Mouse (Mus musculus): ENCODE measurements around the gene Spsb4.

The Spsb4 gene

GRCm38 (mm10) chr9:96978147-96978782, 40.4 kb downstream of the Spsb4 start:
- no peak for DNase-seq

GRCm38 (mm10) chr9:96977287-96978145, 41.1 kb downstream of the Spsb4 start:
- DNase-seq: no peak

GRCm38 (mm10) chr9:96973091-96973490, 45.6 kb downstream of the Spsb4 start:
- DNase-seq: no peak

- no peak for DNase-seq
These were observed 46.8 kb downstream of the Spsb4 start for GRCm38 (mm10) chr9:96971625-96972404.

DNA sequence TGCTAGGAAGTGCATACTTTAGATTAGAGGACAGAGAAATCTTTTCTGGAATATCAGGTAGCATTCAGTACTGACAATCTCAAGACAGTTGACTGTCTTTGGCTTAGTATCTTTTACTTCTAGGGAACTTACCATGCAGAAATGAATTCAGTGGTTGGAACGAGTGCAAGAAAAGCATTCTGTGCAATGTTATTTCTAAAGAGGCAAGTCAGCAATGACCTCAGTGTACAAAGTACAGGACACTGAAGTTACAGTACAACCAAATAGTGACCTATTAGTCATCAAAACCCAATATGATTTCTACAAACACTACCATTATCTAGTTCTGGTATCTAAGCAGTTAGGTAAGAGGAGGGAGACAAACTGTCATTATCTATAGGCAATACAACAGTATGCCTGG, 51.1 kb downstream of the Spsb4 start:
- DNase-seq: no peak

- no peak for DNase-seq
These were observed 52.2 kb downstream of the Spsb4 start for GRCm38 (mm10) chr9:96966465-96966864.

DNA sequence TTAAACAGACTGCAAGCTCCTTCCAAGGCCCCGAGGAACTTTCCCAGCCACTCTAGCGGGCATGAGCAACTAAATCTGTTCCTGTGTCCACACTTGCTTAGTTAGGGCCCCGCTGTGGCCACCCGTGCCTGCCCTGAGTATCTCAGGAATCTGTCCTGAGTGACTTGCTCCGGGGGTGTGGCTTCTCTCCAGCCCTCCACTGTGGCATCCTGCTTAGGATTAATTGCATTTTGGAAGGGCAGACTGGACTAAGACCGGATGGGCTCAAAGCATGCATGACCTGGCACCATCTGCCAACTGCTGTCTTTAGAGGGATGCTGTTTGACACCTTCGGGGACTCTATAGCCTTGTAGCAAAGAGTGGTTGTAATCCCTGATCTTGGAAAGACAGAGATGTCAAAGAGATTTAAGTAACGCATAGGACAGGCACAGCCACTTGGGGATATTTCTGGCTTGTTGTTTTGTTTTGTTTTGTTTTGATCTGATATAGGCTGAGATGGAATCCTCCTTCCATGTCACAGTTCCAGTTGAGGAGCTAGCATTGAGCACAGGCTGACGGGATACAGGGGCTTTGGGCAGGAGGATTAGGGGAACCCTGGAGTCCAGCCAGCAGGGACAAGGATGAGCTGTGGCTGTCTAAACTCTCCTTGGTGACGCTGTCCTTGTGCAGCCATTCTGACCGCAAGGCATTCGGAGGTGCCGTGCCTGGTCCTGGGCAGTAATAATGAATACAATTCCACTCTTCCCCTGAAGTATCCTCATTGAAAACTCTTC, 55.0 kb downstream of the Spsb4 start:
- DNase-seq: no peak

DNA sequence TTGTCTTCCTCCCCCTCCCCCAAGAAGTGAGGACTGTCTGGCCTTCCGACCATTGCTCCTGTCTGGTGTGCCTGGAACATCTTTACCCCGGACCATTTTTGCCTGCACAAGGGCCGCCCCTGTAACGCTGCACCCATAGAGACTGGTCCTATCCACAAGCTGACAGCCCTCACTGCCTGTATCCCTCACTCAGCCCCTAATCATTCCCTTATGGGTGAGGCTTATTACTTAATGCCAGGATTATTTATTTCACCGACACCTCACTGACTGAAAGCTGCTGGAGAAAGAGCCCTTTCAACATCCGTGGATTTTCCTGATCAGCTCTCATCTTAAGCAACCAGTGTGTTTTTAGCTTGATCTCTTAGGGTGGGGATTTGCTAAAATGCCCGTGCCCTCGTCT, 55.9 kb downstream of the Spsb4 start:
- DNase-seq: no peak

GRCm38 (mm10) chr9:96961986-96962701, 56.5 kb downstream of the Spsb4 start:
- DNase-seq: no peak

DNA sequence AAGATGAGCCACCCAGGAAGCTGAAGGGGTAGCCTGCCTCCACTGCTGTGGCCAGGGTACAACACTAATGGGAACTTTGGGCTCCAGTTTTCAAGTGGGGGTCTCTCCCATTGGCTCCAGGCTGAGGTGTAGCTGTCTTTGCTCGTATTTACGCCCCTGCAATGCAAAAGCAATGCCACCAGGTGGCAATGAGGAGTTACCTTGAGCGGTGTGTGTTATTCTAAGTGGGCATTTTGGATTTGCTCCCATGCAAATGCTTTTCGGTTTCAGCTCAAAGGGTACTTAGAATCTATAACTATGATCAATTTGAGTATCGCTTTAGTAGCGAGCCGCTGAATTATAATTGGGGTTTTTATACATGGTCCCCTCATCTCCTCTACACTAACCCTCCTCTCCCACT, 57.6 kb downstream of the Spsb4 start:
- no peak for DNase-seq

DNA sequence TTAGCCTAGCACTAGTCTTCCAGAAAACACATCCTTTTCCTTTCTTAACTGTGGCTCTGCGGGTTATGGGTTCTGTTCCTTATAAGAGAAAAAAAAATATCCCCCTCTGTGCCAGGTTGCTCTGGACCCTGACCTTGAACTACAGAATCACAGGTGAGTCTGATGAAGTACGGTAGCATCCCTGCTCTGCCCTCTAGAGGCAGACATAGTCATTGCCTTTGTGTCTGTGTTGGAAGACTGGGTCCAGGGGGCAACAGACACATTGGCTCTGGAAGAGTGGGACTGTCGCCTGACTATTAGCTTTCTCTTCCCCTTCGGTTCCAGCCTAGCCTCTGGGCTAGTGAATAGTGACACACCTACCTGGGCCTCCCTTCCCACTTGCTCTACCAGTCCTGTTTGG, 58.4 kb downstream of the Spsb4 start:
- DNase-seq: peak in 1 of 2 experiments; percentile 26

GRCm38 (mm10) chr9:96959469-96959868, 59.2 kb downstream of the Spsb4 start:
- no peak for DNase-seq

DNA sequence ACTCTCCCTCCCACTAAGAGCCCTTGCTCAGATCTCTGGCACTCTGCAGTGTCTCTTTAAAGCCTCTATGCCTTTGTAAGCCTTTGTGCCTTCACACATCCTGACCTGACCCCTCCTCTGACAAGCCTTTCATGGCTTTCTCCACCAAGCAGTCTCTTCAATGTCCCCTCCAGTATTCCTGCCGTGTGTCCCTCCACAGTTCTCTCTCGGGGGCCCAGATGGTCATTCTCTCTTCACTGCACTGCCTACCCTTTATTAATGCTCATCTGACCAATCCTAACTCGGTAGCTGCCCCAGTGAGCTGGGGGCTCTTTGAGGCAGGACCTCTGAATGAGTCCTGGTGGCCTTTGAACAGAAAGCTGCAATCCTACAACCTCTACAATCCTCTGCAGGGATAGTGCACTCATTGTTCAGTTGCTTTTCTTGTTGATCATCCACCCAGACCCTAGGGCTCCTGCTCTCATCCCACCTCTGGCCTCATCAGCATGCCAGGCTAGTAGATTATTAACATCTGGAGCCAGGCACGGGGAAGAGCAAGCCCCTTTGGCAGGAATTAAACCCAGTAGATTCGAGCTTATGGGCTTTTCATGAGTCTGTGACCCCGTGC, 60.5 kb downstream of the Spsb4 start:
- DNase-seq: no peak

DNA sequence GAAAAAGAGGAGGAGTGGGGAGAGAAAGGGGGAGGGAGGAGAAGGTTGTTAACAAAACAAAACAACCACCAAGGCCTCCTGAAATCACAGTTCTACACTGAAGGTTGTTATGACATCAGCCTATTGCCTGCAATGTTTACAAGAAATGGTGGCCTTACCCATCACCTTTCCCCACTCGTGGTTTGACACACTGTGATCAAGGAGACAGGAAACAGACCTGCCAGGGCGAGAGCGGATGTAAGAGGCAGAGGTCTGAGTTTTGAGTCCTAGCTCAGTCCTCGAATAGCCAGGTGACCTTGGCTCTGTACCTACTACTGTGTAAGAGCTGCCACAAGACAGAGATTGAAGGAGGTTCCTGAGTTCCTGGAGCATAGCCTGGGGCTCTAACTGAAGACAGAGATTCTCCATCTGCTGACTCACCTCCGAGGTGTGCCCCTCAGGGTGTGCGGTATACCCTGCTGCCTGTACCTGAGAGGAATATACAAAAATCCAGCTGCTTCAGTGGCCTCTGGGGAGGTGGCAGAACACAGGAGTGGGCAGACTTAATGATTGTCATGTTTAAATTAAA, 61.3 kb downstream of the Spsb4 start:
- no peak for DNase-seq

DNA sequence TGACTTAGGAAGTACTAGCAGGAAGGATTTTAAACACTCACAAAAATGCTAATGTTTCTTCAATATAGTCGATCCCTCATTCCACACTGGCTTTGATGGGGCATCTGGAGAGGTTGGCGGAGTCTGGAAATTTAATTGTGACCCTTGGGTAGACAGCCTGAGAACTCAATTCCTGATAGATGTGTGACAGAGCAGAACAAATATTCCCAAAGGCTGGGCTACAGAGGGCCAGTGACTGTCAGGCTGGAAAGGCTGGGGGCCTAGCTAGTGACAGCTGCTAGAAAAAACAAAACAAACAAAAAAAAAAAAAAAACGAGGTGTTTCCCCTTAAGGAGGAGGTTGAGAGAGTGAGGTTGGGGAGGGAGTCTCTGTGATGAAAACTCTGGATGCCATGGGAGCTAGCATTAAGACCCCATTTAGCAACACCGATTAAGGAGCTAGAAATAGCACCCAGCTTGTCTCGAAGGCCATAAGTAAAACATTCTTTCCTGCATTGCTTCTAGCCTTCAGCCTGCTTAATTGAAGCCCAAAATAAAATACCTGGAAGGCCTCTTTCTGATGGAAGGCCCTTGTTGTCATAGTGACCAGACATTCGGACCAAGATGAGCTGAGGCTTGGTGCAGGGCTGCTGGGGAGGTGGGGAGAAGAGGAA, 61.9 kb downstream of the Spsb4 start:
- DNase-seq: no peak

DNA sequence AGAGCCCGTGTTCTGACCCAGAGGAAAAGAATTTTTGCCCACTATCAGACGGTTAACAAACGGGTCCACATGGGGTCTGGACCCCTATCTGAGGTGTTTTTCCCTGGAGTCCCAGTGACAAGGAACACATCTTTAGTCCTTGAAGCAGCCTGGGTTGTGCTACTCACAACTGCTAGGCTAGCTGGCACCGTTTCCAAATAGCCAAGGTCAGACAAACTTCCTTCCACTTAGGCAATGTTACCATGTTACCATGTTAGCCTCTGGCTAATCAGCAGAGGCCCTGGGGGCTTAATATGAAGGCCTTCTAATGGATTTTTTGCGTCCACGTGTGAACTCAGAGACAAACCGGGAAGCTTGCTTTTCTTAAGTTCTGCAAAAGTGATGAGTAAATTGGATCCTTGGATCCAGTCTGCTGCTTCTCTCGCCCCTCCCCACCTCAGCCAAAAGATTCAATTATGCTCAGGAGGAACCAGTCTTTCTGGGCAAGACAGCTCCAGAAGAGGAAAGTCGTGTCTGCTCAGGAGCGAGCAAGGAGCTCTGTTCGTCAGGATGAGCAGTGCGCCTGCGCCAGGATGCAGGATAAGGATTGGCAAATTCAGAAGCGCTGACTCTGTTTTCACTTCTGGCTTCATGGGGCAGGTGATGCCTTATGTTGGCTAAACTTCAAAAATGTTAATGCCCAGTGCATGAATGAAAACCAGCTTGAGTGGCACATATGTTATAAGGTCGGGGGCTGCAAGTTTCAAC, 64.4 kb downstream of the Spsb4 start:
- DNase-seq: no peak

DNA sequence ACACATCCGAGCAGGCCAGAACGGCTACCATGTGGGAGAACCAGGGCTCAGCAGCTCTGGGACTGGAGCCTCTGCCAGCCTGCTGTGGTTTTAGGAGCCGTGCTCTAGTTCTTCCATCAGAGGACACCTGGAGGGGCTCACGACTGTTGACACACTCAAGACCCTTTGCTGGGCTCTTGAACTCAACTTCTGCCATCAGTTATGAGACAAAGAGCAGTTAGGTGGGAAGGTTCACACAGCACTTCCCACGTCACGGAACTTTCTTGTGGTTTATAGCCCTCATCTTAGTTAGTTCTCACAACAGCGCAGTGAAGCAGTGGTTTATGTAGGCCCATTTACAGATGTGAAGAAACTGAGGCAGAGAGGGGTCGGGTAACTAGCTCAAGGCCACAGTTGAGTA, 65.2 kb downstream of the Spsb4 start:
- no peak for DNase-seq

GRCm38 (mm10) chr9:96952310-96952975, 66.2 kb downstream of the Spsb4 start:
- no peak for DNase-seq

DNA sequence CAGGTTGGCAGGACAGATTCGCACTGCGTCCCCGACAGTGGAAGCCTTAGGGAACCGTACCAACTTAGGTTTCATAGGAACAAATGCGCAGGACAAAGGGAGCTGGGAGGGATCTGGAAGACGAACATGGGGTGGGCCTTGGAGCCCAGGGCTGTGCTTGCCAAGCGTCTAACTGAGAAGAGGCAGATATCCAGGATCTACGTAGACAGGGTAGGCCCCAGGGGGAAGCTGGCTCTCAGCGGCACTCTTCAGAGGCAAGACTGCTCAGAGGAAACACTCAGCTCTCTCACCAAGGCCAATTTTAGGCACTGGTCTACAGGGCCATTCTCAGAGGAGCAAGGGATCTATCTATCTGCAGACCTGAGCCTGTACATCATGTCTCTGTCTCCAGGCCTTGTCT, 69.1 kb downstream of the Spsb4 start:
- DNase-seq: no peak

All from spleen, adult 18-20 months (tissue).